Mouse (Mus musculus) adrenal gland (tissue): ENCODE measurements around the gene Irak2.

Experiments used
- intact Hi-C: fragments of 180-260 bp; cut with DNase I; formaldehyde crosslinking; loops from one replicate; pipeline ENCODE4 v1.15.1; 2025
- long read RNA-seq, 2 experiments: library from polyadenylated mRNA; unstranded; transcript quantifications; one replicate each; pipeline ENCODE4 v2.0.0; 2020; ENCODE audit warnings: borderline replicate concordance in 1 of 2; ENCODE audit not compliant: insufficient replicate concordance in 1 of 2

Gene Irak2
- long read RNA-seq, experiment 1, partial matches to known transcripts: 0 of 4 reads
- long read RNA-seq, experiment 1, other reads (novel, unspliced or antisense): 2 of 4 reads
- long read RNA-seq, experiment 2, partial matches to known transcripts: 0 of 3 reads
- long read RNA-seq, experiment 2, other reads (novel, unspliced or antisense): 1 of 3 reads

GRCm38 (mm10) chr6:113638302-113639040 is at the start of gene Irak2:
TSS of gene Irak2 (plus strand) at chr6:113638467.
- intact Hi-C loops: loop anchor here (2.0 kb wide), 1 partner anchor 42 kb away; no protein-coding TSS in a partner anchor

- intact Hi-C loops: no loop called here
Measured at GRCm38 (mm10) chr6:113592637-113593036, 45.6 kb upstream of the Irak2 start.

GRCm38 (mm10) chr6:113597945-113598344 is 40.3 kb upstream of the Irak2 start:
- intact Hi-C loops: no loop called here

- intact Hi-C loops: loop anchor here (5.0 kb wide), 1 partner anchor 108 kb away; no protein-coding TSS in a partner anchor
Measured at GRCm38 (mm10) chr6:113599833-113600232, 38.4 kb upstream of the Irak2 start.

GRCm38 (mm10) chr6:113600543-113601139 is 37.6 kb upstream of the Irak2 start, which contains the start of gene Fancd2os:
TSS of gene Fancd2os (minus strand) at chr6:113600715.
- intact Hi-C loops: loop anchor here (5.0 kb wide), 1 partner anchor 108 kb away; no protein-coding TSS in a partner anchor

- intact Hi-C loops: loop anchor here (5.0 kb wide), 1 partner anchor 111 kb away; no protein-coding TSS in a partner anchor
Measured at GRCm38 (mm10) chr6:113602821-113603220, 35.4 kb upstream of the Irak2 start.

- intact Hi-C loops: loop anchor here (5.0 kb wide), 1 partner anchor 112 kb away; no protein-coding TSS in a partner anchor
Measured at GRCm38 (mm10) chr6:113603993-113604392, 34.3 kb upstream of the Irak2 start.

GRCm38 (mm10) chr6:113604432-113605223 is 33.6 kb upstream of the Irak2 start, which contains the start of gene Brk1:
TSS of gene Brk1 (plus strand) at chr6:113604772.
- intact Hi-C loops: loop anchor here (5.0 kb wide), 1 partner anchor 112 kb away; no protein-coding TSS in a partner anchor

GRCm38 (mm10) chr6:113605224-113605545 is 33.1 kb upstream of the Irak2 start:
- intact Hi-C loops: no loop called here

GRCm38 (mm10) chr6:113608871-113609270 is 29.4 kb upstream of the Irak2 start:
- intact Hi-C loops: no loop called here

- intact Hi-C loops: no loop called here
Measured at GRCm38 (mm10) chr6:113609293-113609692, 29.0 kb upstream of the Irak2 start.

- intact Hi-C loops: no loop called here
Measured at GRCm38 (mm10) chr6:113612258-113612969, 25.9 kb upstream of the Irak2 start.

- intact Hi-C loops: no loop called here
Measured at GRCm38 (mm10) chr6:113614152-113614551, 24.1 kb upstream of the Irak2 start.

- intact Hi-C loops: no loop called here
Measured at GRCm38 (mm10) chr6:113614997-113615396, 23.3 kb upstream of the Irak2 start.

- intact Hi-C loops: no loop called here
Measured at GRCm38 (mm10) chr6:113615489-113615888, 22.8 kb upstream of the Irak2 start.

GRCm38 (mm10) chr6:113623386-113623785 is 14.9 kb upstream of the Irak2 start:
- intact Hi-C loops: no loop called here

- intact Hi-C loops: no loop called here
Measured at GRCm38 (mm10) chr6:113623941-113624751, 14.1 kb upstream of the Irak2 start, which contains the start of gene Vhl. TSS of gene Vhl (plus strand) at chr6:113623959.

GRCm38 (mm10) chr6:113624989-113625770 is 13.1 kb upstream of the Irak2 start:
- intact Hi-C loops: no loop called here

GRCm38 (mm10) chr6:113630322-113630721 is 7.9 kb upstream of the Irak2 start:
- intact Hi-C loops: no loop called here
